Mouse (Mus musculus): ENCODE data around the gene Hbq1b.
"Not testable (repeated sequence)": the region's sequence is repeated elsewhere in the genome, so short reads cannot be mapped to it uniquely, and the experiment has no call there.

Hbq1b gene

GRCm38 (mm10) chr11:32286695-32287492, at the start of gene Hbq1b:
TSS of gene Hbq1b (plus strand) at chr11:32286965.
- in situ Hi-C loops (cut with MboI, MseI), result not testable (repeated sequence)

DNA sequence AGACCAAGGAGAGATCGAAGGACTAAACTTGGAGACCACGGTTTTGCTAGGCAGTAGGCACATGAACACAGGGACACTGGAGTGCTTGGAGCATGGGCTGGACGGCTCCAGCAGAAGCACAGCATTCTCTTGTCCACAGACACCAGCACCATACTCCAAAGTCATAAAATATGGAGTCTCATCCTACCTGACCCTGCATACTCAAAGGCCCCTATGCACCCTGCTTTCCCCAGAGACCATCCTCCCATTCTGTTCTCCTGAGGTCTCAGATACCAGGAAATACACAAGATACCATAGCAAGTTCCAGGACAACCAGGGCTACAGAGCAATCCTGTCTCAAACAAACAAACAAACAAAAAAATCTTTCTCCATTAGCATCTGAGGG, 49.4 kb upstream of the Hbq1b start:
- in situ Hi-C loops (cut with MboI, MseI), result no loop called here

- in situ Hi-C loops (cut with MboI, MseI), result no loop called here
Measured at GRCm38 (mm10) chr11:32238093-32238860, 48.5 kb upstream of the Hbq1b start.

DNA sequence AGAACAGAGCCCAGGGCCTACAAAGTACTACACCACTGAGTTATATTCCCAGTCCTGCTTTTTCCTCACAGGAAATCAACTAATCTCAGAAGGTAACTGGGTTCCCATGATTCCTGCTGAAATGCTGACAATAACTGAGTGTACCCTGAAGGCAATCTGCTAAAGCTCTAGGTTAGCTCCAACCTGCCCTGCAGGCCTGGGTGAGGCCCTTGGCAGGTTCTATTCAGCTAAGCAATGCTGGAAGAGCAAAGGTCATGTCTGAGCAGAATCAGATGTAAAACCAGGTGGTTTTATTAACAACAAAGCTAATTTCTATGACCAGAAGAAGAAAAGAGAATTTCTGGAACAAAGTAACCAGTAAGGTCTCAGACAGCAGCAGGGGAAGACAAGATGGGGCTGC, 45.4 kb upstream of the Hbq1b start:
- in situ Hi-C loops (cut with MboI, MseI), result no loop called here

GRCm38 (mm10) chr11:32242209-32242608, 44.6 kb upstream of the Hbq1b start:
- in situ Hi-C loops (cut with MboI, MseI), result no loop called here

- in situ Hi-C loops (cut with MboI, MseI), result no loop called here
Measured at GRCm38 (mm10) chr11:32243205-32243955, 43.4 kb upstream of the Hbq1b start.

DNA sequence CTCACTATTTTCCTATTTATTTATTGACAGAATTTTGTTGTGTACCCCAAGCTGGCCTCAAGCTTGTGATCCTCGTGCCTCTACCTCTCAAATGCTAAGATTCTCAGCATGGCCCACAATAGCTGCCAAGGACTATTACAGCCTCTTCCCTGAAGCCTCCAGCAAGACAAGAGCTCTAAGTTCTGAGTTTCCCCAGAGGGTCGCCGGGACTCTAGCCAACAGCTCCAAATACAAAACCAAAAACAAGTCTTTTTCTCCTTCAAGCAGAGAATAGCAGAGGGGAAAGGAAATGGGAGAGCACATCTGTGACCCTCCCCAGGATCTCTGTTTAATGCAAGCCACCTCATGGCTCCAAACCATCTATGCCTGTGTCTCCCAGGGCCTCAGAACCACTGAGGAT, 42.7 kb upstream of the Hbq1b start:
- in situ Hi-C loops (cut with MboI, MseI), result no loop called here

DNA sequence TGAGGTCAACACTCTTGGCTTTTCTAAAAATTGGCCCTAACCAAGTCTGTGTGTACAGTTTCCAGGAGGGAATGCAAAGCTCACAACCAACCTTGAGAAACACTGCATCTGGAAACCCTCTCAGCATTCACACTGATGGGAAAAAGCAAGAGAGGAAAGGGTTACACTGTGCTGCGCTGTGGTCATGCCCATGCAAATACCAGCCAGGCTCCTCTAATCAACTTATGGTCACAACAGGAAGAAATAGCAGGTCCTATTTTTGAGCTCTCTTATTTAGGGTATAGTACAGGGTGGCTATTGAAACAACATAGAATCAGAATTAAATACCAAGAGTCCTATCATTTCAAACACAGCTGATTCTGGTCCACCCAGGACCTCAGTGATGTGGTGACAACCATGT, 42.1 kb upstream of the Hbq1b start:
- in situ Hi-C loops (cut with MboI, MseI), result no loop called here

- in situ Hi-C loops (cut with MboI, MseI), result no loop called here
Measured at GRCm38 (mm10) chr11:32245614-32246013, 41.2 kb upstream of the Hbq1b start.

DNA sequence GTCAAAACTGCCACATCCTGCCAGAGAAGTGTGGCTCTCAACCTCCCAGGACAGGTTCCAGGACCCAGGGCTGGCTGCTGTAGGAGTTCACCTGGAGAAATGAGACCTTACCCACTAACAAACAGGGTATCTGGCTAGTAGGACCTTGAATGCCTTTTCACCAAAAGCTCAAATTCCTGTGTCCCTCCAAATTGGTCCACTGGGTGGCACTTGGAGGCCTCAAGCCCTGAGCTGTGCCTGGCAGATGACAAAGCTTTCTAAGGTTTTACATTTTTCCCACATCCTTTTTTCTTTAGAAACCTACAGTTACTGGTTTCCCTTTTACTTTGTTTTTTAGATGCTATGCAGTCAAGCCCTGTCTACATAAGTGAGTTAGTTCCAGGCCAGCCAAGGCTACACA, 39.7 kb upstream of the Hbq1b start:
- in situ Hi-C loops (cut with MboI, MseI), result no loop called here

- in situ Hi-C loops (cut with MboI, MseI), result no loop called here
Measured at GRCm38 (mm10) chr11:32248350-32248749, 38.4 kb upstream of the Hbq1b start.

- in situ Hi-C loops (cut with MboI, MseI), result loop anchor here in 1 of 2 experiments (25.0 kb wide), 1 partner anchor 1264 kb away; the partner anchor contains the start of gene Chac2
Measured at GRCm38 (mm10) chr11:32250880-32251763, 35.6 kb upstream of the Hbq1b start.

DNA sequence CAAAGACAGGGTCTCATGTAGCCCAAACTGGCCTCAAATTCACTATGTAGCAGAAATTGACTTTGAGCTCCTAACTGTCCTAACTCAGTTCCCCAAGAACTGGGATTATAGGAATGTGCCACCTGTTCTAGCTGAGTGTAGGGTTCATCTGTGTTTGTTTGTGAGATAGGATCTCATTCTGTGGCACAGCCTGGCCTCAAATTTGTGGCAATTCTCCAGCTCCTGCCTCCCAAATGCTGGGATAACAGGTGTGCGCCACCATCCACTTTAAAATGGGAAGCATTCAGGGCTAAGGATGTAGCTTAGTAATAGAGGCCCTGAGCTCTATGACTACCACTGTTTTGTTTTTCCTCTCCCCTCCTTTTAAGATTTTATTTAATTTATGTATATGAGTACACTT, 33.6 kb upstream of the Hbq1b start:
- in situ Hi-C loops (cut with MboI, MseI), result loop anchor here in 1 of 2 experiments (25.0 kb wide), 1 partner anchor 1266 kb away; the partner anchor contains the start of gene Chac2

- in situ Hi-C loops (cut with MboI, MseI), result loop anchor here in 1 of 2 experiments (25.0 kb wide), 1 partner anchor 1269 kb away; the partner anchor contains the start of gene Chac2
Measured at GRCm38 (mm10) chr11:32256146-32256545, 30.6 kb upstream of the Hbq1b start.

GRCm38 (mm10) chr11:32256566-32256965, 30.2 kb upstream of the Hbq1b start:
- in situ Hi-C loops (cut with MboI, MseI), result loop anchor here in 1 of 2 experiments (25.0 kb wide), 1 partner anchor 1269 kb away; the partner anchor contains the start of gene Chac2

GRCm38 (mm10) chr11:32262674-32263415, 23.9 kb upstream of the Hbq1b start:
- in situ Hi-C loops (cut with MboI, MseI), result loop anchor here in 1 of 2 experiments (25.0 kb wide), 1 partner anchor 1276 kb away; the partner anchor contains the start of gene Chac2

DNA sequence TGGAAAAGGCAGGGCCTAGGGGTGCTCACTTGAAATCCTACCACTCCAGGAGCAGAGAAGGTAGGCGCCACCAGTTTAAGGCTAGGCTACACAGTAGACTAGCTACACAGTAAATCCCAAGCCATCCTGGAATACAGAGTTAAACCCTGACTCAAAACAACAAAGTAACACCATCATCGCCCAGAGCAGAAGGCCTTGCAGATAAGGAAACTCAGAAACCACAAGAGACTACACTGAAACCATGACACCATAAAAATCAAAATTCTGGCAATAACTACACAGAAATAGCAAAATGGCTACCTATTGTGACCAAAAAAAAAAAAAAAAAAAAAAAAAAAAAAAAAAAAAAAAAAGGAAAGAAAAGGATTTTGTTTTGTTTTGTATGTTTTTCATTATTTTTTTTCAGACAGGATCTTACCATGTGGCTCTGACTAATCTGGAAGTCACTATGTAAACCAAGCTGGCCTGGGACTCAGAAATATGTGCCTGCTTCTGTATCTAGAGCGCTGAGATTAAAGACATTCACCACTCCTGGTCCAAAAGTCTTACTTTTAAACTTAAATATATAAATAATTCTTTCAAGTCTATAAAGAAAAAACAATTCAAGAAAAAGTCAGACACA, 21.5 kb upstream of the Hbq1b start:
- in situ Hi-C loops (cut with MboI, MseI), result loop anchor here in 1 of 2 experiments (25.0 kb wide), 1 partner anchor 1278 kb away; the partner anchor contains the start of gene Chac2

DNA sequence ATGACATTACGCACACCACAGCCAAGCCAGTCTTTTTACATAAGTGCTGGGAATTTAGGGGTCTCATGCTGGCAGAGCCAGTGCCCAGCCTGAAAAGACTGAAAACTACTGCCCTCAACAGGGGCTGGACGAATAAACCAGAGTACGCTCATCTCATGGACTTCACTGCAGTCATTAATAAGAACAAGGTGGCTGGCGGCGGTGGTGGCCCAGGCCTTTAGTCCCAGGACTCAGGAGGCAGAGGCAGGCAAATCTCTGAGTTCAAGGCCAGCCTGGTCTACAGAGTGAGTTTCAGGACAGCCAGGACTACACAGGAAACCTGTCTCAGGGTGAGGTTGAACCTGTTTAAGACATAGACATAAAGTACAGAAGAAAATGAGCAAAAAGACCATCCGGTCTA, 20.6 kb upstream of the Hbq1b start:
- in situ Hi-C loops (cut with MboI, MseI), result loop anchor here in 1 of 2 experiments (25.0 kb wide), 1 partner anchor 1279 kb away; the partner anchor contains the start of gene Chac2

- in situ Hi-C loops (cut with MboI, MseI), result loop anchor here in 1 of 2 experiments (25.0 kb wide), 1 partner anchor 1279 kb away; the partner anchor contains the start of gene Chac2
Measured at GRCm38 (mm10) chr11:32266776-32267175, 20.0 kb upstream of the Hbq1b start.

Measured in T-helper 17 cell (primary cell).